Mouse (Mus musculus) CD4-positive, CD25-positive, alpha-beta regulatory T cell, adult 4 months (primary cell): ENCODE data around the gene Masp2. TPM values are rescaled to one million over a fixed set of nuclear protein-coding genes. Genes with fewer than 3 reads are reported as not detected.

Source experiments
- ATAC-seq: one replicate; pipeline ENCODE4 v1.8.0; 2017
- polyA plus RNA-seq, 2 experiments: library from polyadenylated mRNA; unstranded; fragments of 100-300 nt; shearing (Covaris generic); gene quantifications; one replicate each; pipeline ENCODE4 v1.2.1; 2017

Masp2 gene
- under 1 TPM in 1 of 2 experiments, not detected in 1; 0.36 TPM for polyA plus RNA-seq

DNA sequence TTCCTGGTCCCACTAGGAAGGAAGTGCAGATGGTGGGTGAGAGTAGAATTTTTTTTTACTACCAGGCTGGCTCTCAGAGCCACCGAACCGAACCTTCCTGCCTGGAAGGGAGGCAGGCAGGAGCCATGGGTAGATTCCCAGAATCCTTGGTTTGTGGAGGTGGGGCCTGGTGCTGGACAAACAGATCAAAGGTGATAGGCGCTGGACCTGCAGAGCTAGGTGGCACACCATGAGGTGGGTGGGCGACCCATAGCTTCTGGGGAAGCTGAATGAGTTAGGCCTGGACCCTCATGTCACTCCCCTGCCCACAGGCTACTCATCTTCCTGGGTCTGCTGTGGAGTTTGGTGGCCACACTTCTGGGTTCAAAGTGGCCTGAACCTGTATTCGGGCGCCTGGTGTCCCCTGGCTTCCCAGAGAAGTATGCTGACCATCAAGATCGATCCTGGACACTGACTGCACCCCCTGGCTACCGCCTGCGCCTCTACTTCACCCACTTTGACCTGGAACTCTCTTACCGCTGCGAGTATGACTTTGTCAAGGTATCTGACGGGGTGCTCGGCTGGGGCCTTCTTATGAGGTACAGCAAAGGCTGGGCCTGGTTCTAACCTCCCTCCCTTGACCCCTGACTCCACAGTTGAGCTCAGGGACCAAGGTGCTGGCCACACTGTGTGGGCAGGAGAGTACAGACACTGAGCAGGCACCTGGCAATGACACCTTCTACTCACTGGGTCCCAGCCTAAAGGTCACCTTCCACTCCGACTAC, at the start of gene Masp2:
Gene Masp2, plus strand, starts transcription at position 198 of the 764 bp plus-strand sequence.
- ATAC-seq, result no peak

DNA sequence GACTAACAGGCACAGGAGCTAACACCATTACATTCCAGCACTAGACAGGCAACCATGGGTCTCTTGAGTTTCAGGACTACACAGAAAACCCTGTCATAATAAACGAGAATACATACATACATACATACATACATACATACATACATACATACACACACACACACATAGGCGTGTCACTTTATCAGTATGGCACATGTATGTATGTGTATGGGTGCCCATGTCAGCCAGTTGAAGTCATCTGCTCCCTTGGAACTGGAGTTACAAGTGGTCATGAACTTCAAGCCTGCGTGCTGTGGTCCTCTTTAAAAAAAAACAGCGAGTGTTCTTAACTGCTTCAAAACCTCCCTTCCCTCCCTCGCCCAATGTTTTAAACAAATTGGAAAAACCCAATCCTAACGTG, 44.6 kb upstream of the Masp2 start:
- ATAC-seq, result no peak

DNA sequence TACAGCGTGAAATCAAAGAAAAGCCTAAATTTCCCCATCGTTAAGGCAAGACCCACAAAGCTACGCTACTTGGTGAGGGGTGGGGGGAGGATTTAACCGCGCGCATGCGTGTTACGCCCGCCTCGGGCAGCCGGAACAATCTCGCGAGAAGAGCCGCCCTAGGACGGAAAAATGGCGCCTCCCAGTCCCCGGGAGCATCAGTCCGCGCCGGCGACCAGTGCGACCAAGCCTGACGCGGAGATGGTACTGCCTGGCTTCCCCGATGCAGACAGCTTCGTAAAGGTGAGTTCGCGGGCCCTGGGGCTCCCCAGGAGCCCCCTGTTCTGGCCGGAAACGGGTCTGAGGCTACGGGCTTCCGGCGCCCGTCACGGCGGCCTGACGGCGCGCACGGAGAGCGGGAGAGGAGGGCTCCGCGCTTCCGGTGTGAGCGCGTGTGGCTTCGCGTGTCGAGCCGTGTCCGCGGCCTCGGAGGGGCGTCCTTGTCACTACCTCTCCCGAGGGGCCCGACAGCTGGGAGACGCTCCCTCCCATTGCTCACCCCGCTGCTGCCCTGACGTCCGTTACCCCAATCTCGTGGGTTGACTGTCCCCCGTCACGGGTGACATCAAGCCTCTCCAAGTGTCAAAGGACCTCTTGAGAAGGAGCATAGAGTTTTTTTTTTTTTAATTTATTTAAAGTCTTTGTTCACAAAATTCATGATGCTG, 43.9 kb upstream of the Masp2 start, which contains the start of gene Exosc10:
Gene Exosc10, plus strand, starts transcription at position 133 of the 704 bp plus-strand sequence.
- peak; percentile 92 for ATAC-seq

DNA sequence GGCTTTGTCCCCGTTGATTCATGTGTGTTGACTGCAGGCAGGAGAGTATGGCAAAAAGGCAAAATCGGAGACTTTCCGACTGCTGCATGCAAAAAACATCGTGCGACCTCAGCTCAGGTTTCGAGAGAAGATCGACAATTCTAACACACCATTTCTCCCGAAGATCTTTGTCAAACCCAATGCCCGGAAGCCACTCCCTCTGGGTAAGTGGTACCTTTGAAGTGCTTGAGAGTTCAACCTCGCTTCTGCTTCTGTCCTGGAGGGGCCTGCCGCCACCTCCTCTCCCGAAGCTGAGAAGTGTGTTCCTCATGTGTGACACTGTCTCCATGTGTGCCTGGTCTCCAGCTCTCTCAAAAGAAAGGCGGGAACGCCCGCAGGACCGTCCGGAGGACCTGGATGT, 39.7 kb upstream of the Masp2 start:
- ATAC-seq, result no peak

DNA sequence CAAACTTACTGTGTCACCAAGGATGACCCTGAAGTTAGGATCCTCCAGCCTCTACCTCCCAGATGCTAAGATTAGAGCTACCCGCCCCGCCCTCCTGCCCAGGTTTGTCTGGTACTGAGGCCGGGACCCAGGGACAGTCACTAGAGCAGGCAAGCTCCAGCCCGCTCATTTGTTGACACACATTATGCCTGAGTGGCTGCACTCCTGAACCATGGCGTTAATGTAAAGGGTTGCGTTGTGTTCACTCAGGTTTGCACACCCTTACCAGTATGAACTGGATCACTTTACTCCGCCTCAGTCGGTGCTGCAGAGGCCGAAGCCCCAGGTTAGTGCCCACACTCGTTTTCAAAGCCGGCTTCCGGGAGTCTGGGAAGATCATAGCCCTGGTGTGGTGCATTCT, 38.8 kb upstream of the Masp2 start:
- no peak for ATAC-seq

DNA sequence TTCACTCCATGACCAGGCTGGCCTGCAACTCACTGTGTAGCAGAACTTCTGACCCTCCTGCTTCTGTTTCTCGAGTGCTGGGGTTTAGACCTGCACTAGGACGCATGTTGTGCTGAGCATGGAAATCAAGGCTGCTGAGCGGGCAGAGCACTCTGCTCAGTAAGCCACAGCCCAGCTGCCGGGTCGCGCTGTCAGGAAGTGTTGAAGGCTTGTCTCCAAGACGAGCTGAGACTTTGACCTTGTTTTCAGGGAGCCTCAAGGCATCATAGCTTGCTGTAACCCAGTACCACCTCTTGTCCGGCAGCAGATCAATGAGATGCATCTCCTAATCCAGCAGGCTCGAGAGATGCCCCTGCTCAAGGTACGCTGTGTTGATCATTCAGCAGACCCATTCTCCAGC, 32.2 kb upstream of the Masp2 start:
- ATAC-seq, result no peak

DNA sequence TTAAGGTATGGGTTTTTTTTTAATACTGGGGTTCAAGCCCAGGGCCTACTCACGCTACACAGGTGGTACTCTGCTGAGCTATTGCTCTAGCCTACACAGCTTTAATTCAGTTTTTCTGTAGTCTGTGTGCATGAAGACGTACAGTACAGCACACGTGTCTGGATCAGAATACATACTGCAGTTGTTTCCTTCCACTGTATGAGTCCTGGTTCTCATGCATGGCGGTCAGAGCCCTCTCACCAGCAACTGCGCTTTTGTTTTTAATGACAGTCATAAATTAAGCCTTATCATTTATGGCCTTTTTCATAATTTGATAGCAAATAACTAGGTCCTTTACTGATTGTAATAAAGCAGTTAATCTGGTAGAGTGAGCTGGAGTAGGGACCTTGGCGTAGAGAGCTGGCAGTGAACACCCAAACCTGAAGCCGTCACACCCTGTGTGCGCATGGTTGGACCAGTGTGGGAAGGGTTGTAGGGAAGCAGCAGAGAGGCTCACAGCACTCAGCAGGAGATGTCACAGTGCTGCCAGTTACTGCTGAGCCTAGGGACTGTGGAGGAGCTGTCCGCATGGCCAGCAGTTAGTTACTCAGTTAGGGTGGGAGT, 31.6 kb upstream of the Masp2 start:
- no peak for ATAC-seq

DNA sequence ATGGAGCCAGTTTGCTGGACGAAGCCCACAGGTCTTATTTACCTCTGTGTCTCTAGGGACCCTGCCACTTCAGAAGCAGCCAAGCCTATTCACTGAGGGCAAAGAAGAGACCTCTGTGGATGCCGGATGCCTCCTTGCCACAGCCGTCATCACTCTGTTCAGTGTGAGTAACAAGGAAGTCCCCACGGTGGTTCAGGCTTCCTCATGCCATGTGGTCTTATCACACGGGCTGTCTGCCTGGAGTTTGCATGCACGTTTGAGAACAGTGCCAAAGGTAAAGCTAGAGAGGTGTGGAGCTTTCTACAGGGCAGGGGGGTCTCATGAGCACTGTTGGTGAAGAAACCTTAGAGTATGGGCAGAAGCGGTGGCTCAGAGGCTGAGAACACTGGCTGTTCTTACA, 29.1 kb upstream of the Masp2 start:
- ATAC-seq, result no peak

DNA sequence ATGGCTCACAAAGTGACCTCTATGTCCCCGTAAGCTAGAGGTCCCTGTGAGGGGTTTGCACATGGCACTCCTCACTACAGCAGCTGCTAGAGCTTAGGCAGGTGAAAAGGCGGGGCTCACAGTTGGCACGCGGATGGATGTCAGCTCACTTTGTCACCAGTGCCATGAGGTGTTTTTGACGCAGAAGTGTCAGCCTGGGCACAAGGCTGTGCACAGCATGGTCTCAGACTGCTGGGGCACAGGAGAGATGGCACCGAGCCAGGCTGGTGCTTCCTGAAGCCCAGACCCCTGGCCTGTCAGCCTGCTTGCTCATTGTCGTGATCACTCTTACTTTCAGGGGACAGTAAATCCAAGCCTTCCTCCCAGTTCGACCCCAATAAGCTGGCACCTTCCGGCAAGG, 21.6 kb upstream of the Masp2 start:
- no peak for ATAC-seq

DNA sequence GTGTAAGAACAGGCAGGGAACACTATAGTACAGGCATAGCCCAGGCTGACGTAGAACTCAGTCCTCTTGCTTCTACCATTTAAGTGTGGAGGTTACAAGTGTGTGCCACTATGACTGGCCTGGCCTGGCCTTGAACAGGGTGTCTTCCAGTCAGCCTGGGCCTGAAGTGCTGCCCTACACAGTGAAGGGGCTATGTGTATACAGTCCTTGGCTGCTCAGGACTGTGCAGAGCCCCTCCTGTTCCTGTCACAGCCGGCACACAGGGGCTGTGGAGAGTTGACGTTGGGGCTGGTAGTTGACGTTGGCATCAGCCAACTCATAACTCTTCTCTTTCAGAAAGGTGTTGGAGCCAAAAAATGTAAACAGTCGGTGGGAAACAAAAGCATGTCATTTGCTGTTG, 20.9 kb upstream of the Masp2 start:
- ATAC-seq, result no peak

DNA sequence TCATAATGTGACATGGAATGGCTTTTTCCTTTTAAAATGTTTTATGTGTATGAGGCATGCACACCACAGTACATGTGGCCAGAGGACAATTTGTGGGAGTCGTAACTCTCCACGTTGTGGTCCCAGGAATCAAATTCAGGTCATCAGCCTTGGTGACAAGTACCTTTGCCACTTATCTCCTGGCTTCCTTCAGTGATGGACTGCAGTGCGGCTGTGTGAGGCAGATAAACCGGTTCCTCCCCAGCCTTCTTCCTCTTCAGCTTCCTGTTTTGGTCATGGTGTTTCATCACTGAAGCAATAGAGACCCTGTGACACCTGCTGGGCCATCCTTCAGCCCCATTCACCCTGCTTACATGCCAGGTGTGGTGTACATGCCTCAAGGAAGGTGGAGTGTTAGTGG, 19.1 kb upstream of the Masp2 start:
- ATAC-seq, result no peak

DNA sequence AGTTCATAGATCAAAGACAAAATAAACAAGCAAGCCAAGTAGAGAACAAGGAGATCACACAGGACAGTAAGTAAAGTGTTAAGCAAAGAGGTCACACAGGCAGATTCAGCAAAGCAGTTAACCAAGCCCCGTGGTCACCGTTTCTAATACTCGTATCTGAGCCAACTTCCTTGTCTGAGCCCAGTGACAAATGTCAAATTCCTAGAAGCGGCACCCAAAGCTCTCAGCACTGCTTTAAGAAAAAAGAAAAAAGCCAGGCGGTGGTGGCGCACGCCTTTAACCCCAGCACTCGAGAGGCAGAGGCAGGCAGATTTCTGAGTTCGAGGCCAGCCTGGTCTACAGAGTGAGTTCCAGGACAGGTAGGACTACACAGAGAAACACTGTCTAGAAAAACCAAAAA, 15.7 kb upstream of the Masp2 start:
- no peak for ATAC-seq

DNA sequence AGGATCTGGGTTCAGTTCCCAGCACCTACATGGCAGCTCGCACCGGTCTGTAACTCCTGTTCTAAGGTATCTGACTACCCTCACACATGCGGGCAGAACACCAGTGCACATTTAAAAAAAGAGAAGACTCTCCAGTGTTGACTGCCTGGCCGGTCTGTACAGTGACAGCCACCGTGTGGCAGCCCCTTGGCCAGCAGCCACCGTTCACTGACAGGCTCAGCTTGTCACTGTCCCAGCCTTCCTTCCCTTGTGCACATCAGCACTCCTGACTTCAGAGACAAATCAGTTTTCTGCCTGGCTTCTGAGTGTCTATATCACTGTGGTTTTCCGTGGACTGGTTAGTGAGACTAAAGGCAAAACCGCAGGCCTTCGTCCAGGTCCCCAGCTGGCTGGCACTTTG, 13.6 kb upstream of the Masp2 start:
- ATAC-seq, result no peak

DNA sequence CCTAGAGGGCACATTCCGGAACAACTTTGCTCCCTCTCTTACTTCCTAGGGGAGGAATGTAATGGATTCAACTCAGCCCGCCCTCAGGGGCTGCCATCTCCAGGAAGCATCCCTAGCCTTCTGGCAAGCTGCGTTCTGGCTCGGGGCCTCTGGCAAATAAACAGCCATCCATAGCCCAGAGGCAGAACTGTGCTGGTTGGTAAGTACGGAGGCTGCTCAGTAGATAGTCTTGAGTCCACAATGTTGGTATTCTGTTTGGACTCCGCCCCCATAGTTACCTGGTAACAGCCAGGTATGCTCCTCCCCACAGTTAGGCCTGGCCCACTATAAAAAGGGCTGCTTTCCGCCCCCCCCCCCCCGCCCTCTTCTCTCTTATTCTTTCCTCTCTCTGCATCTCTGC, 12.8 kb upstream of the Masp2 start:
- ATAC-seq, result no peak

DNA sequence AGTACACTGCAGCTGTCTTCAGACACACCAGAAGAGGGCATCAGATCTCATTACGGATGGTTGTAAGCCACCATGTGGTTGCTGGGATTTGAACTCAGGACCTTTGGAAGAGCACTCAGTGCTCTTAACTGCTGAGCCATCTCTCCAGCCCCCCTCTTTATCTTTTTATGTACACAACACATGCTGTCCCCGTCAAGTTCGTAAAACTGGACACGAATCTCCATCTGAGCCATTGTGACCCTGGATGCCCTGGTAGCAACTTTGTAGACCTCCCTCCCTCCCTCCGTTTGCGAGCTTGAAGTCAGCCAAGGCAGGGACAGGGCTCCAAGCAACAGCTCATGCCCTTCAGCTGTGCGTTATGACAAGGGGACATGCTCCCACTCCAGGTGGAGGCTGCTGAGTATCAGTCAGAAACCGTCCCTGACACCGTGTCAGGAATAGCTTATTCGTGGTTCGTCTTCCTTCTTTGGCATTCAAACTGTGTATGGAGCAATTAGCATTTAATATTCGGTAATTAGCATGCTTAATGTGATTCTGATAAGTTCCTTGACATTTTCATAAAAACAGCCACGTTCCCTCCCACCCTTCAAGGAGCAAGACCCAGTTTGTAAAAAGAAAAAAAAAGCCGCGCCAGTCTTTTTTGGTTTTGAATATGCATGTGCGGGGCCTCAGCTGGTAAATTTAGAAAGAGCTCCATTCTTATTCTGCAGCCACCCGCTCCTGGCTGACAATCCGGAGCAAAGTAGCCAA, 11.8 kb upstream of the Masp2 start:
- peak; percentile 8 for ATAC-seq

DNA sequence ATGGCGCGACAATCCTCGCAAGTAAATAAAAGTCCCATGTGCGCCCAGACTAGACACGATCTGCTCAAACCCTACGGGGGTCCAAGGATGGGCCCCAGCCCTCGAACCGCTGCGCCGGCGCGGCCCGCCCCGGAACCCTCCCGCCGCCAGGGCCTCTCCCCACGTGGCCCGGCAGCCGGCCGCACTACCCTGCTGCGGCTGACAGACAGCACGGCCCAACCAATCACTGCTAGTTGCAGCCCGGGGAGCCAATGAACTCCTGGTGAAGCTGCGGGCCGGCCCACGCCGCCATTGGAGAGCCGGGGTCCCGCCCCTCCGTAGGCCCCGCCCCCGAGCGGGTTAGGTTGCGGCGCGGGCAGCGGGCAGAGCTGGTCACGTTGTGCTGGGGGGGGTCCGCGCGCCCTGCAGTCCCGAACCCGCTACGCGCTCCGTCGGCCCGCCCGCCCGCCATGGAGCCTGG, 11.2 kb upstream of the Masp2 start, which contains the start of gene Srm:
Gene Srm, plus strand, starts transcription at position 333 of the 460 bp plus-strand sequence.
- peak; percentile 100 for ATAC-seq

DNA sequence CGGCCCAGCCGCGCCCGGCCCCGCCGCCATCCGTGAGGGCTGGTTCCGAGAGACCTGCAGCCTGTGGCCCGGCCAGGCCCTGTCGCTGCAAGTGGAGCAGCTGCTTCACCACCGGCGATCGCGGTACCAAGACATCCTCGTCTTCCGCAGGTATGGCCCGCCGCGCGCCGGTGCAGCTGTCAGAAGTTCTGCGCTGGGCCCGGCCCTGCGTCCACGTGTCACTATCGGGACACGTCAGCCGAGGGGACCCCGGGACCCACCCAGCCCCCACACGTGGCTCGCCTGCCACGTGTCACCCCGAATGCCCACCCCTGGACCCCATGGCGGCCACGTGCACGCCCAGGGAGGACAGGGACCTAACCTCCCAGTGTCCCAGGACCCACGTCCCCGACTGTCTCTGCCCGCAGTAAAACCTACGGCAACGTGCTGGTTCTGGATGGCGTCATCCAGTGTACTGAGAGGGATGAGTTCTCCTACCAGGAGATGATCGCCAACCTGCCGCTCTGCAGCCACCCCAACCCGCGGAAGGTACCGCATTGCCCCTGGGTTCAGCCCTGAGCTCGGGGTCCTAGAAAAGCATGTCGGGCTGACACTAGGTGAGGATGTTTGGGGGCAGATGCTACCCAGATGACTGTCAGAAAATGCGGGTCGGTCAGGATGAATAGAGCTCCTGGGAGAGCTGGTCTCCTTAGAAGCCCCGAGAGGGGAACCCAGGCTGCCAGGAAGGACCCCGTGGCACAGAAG, 10.5 kb upstream of the Masp2 start:
- ATAC-seq, result no peak

DNA sequence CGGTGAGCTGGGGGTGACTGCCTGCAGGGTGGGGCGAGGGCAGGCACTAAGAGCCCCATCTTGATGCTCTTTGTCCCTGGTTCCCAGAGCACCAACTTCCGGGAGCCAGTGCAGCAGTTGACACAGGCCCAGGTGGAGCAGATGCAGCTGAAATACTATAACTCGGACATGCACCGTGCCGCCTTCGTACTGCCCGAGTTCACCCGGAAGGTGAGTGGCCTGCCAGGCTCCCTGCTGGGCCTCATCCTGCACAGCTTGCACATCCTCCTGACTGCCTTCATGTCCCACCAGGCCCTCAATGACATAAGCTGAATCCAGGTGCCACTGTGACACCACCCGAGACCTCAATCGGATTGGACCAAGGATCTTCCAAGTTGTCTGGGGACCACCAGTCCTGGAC, 8.4 kb upstream of the Masp2 start:
- ATAC-seq, result no peak

DNA sequence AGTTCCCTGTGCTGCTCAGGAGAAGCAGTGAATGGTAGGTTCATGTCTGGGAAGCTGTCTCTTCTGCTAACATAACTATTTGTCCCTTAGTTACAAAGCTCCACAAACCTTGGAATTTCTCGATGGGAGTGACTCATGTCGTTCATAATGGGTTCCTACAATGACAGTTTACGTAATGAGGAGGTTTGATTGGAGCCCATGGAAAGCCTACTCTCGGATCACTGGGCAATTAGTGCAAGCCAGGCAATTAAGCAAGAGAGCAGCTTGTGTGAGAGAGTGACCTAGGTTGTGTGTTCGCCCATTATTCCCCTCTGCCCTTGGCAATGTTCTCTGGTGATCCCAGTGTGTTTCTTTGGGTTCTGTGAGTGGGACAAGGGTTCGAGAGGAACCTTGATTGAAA, 6.4 kb upstream of the Masp2 start:
- ATAC-seq, result no peak

DNA sequence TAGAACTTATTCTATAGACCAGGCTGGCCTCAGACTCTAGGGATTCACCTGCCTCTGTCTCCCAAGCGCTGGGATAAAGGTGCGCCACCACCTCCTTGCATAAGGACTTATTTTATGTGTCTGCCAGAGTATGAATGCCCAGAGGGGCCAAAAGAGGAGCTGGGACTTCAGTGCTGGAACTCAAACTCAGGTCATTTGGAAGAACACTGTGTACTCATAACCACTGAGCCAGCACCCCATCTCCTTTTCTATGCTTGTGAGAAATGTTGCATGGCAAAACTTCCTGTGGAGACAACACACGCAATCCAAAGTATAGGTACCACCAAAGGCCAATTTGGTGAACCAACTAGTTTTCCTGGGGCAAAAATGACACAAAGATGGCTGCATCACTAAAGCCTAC, 5.6 kb upstream of the Masp2 start:
- ATAC-seq, result no peak

DNA sequence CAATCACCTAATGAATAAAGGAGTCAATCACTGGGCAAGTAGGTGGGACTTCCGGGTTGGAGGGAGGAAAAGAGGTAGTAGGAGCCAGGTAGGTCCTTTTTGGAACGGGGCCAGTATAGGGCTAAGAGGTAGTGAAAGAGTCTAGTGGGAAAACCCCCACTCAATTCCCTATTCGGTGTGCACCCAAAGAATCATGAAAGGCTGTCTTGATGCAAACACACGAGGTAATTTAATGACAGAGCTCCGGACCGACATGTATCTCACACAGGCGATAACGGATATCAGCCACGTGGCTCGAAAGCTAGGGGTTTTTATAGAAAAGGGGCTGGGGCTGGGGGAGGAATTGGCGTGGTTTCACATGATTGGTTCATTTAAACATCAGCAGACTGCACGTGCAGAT, 3.5 kb upstream of the Masp2 start:
- no peak for ATAC-seq

DNA sequence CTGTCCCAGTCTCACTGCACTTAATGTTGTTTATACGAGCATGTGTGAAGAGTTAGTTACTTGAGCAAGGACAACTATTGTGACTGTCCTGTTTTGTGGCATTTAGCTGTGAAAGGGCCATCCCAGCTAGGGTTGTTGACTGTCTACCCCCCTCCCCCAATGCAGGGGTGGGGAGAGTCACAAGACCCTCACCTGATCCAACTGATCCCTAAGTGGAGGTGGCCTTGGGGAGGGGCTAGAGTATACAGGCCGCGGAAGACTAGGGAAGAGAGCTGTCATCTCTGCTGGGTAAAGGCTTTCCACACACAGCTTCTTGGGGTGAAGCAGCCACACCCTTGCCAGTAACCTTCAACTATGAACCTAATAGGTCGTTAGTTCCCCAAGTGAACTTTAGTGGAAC, 2.0 kb upstream of the Masp2 start:
- no peak for ATAC-seq
